Mouse (Mus musculus): Measurements from ENCODE around the gene Mboat2.

Gene Mboat2

GRCm38 (mm10) chr12:24898226-24898625, 67.5 kb downstream of the Mboat2 start:
- DNase-seq (ENCODE audit: low spot score in 2 of 2), result no peak

DNA sequence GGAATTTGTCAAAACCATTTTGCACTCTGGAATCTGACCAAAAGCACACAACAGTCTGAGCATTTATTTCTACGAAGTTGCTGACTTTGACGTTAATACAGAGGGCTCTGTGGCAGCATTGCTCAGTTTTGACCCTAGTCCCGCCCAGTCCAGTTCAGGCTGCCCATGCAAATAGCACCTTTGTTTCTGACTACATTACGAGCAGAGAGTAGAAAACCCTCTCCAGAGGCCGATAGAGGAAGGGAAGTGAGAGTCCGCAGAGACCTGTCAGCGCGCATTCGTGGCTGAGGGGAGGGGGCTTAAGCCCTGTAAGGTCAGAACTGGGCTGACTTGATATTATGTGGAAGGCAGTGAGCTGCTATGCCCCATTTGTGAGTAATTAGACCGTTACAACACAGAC, 69.0 kb downstream of the Mboat2 start:
- no peak for DNase-seq (ENCODE audit: low spot score in 2 of 2)

DNA sequence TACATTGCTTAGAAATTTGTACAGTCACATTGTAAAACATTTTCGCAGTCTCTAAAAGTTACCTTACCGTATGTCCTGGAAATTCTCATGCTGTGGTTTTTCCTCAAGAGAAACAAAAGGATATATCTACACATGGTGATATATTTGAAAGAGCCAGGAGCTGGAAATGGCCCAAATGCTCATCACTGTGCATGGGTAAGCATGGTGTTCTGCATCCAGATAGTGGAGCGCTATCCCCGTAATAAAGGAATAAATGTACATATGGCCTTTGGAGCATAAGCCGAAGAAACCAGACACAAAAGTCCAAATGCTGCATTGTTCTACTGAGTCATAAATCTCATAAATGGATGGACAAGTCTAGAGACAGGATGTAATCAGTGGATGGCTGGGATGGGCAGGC, 72.1 kb downstream of the Mboat2 start:
- no peak for DNase-seq (ENCODE audit: low spot score in 2 of 2)

DNA sequence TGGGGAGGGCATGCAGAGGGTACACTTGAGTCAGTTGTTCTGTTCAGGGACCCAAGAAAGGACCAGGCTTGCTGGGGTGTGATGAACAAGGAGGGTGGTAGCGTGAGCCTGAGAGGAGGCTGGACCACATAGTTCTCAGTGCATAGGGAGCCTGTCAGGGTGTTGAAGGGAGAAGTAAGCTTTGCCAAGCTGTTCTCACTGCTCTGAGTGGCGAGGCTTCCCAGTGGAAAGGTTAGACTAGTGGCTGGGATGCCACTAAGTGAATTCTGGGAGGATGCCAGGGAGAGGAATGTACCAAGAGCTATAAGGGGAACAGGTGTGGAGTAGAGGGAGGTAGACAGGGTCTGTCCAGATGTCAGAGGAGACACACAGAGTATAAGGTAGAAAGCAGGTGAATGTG, 77.2 kb downstream of the Mboat2 start:
- no peak for DNase-seq (ENCODE audit: low spot score in 2 of 2)

DNA sequence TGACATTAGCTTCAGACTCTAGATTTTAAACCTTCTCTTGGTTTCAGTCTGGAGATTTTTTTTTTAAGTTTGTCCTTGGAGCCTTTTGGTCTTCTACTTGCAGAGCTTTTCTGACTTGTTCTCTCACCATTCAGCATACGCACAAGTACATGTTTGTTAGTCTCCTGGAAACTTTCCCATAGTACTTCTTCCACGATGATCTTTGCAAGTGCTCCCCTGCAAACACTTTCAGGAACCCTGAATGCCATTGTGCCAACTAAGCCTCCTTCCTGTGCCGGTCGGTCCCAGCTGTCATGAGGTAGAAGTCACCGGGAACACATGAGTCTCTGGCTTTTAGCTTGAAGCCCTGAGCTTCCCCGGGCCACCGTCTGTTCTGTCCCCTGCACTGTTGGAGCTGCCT, 79.0 kb downstream of the Mboat2 start:
- no peak for DNase-seq (ENCODE audit: low spot score in 2 of 2)

- DNase-seq (ENCODE audit: low spot score in 2 of 2), result no peak
Observed at GRCm38 (mm10) chr12:24912174-24912573, 81.5 kb downstream of the Mboat2 start.

DNA sequence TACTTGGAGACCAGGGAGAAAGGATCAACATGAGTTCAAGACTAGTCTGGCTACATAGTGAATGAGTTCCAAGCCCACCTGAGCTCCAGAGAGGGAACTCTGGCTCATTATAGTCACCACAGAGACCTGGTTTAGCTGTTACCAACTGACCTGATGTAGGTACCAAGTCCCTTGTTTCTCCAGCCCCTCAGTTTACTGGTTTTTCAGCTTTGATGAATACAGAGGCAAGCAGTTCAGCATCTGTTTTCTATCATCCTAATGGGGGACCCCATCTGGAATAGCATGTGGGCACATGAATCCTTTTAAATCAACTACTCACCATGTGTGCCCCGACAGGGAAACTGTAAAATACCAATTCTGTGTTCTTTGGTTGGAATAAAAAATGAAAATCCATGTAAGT, 82.2 kb downstream of the Mboat2 start:
- DNase-seq (ENCODE audit: low spot score in 2 of 2), result no peak

GRCm38 (mm10) chr12:24918575-24919262, 88.0 kb downstream of the Mboat2 start:
- no peak for DNase-seq (ENCODE audit: low spot score in 2 of 2)

DNA sequence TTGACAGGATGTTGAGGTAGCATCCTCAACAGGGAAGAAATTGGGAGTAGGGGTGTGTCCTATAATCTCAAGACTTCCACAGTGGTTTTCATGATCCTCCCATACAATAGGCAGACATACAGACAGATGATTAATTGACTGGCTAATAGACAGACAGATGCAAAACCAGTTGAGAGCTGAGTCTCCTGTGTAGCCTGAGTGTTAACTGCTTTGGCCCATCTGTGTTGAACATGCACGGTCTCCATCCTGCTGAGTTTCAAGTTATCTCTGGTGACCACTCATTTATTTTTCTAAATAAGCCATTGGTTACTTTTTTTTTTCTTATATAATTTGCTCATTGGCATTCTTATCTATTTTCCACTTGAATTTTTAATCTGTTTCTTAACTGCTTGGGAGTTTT, 90.2 kb downstream of the Mboat2 start:
- no peak for DNase-seq (ENCODE audit: low spot score in 2 of 2)

DNA sequence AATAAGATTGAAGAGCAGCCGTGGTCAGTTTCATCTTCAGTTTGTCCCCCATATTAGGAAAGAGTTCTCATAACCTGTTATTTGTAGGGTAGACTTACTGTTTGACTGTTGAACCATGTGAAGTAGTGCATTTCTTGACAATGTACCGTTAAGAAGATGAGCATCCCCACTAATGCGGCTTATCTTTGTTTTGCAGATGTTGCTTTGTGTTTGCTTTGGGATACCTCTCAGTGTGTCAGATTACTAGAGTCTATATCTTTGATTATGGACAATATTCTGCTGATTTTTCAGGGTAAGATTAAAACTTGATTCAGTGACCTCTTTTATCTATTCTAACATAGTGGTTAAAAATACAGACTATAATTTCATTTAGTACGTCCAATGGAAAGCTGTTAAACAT, 93.3 kb downstream of the Mboat2 start:
- DNase-seq (ENCODE audit: low spot score in 2 of 2), result no peak

GRCm38 (mm10) chr12:24925276-24925675, 94.6 kb downstream of the Mboat2 start:
- no peak for DNase-seq (ENCODE audit: low spot score in 2 of 2)

GRCm38 (mm10) chr12:24925684-24926083, 95.0 kb downstream of the Mboat2 start:
- DNase-seq (ENCODE audit: low spot score in 2 of 2), result no peak

GRCm38 (mm10) chr12:24928051-24928748, 97.5 kb downstream of the Mboat2 start:
- peak; percentile 60 to 70 for DNase-seq (ENCODE audit: low spot score in 2 of 2)

GRCm38 (mm10) chr12:24929043-24929442, 98.4 kb downstream of the Mboat2 start:
- no peak for DNase-seq (ENCODE audit: low spot score in 2 of 2)

DNA sequence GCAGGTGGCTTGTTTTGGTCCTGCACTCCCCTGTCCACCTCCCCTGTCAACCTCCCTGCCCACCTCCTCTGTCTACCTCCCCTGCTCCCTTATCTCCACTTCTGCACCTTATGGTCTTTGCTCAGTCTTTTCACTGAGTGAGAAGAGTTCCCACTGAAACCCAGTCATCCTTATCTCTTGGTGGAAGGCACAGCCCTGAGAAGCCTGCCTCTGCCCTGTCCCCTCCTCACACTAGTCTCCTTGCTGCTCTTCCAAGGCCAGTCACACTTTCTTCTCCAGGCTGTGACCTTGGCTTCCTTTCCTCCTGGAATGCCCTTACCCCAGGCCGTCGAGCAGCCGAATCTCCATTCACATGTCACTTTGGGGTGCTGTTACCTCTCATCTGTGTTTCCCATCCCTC, 100.1 kb downstream of the Mboat2 start:
- no peak for DNase-seq (ENCODE audit: low spot score in 2 of 2)

DNA sequence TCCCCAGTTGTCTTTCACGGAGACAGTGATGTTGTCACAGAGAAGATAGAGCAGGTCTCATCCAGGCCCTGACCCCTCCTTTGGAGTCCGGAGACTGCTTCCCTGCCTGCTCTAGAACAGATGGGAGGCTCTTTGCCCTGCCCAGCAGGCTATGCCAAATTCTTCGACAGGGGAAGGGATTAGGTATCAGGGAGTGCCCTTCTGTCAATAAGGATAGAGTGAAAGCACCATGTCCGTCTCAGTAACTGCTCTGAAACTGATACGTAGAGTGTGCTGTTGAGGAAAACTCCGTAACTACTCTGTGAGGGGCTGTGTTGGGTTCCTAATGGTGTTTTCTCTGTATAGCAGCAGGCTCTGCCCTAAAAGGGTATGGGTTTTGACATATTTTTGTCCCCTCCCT, 101.4 kb downstream of the Mboat2 start:
- no peak for DNase-seq (ENCODE audit: low spot score in 2 of 2)

DNA sequence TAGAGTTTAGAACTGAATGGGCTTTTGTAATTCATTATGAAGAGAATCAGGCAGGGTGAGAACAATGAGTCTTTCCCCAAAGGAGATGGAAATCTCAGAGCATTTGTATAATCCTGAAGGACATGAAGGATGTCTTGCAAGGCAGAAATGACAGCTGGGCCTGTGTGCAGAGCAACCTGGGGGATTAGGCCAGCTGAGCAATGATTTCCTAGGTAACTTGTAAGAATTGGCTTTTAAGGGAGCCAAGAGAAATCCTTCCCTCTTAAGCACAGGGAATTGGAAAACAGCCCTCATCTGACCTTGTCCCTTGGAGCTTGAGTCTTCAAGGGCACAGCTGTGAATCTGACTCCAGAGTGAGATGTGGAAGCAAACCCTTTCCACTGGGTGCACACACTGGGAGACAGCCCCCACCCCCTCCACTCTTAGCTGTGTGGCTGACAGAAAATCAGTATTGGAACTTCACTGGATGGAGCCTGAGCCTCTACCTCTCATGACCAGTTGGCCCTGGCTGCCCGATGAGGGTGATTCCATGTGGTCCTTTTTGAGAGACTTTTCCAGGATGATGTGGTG, 102.6 kb downstream of the Mboat2 start:
- DNase-seq (ENCODE audit: low spot score in 2 of 2), result no peak

DNA sequence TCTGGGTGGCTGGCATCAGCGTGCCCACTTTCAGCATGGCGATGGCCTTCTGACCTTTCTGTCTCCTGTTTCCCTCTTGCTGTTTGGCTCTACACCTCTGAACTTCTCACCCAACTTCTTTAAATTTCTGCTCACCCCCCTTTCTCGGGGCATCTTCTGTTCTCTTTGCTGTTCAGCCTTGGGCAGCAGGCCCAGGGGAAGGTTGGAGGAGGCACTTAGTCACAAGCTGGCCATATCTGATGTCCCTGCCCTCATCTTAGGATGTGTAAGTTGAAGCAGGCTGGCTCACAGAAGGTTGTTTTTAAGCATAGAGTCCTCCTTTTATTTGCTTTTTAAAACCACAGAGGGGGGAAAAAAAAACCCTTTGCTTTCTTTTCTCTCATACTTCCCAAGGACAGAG, 103.3 kb downstream of the Mboat2 start:
- DNase-seq (ENCODE audit: low spot score in 2 of 2), result no peak

DNA sequence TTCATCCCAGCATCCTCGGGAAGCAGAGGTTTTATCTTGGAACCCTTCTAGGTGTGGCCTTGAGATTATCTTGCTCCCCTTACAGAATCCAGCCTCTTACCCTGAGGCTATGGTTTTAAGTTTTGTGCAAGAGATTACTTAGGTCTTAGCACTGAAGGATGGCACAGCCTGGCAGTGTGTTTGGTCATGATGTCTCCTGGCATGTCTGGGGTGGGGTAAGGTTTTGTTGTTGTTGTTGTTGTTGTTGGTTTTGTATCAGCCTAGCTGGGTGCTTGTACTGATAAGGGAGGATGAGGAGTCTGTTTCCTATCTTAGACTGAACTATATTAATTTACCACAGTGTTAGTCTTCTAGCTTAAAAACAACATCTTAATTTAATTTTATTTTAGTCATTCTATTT, 105.6 kb downstream of the Mboat2 start:
- no peak for DNase-seq (ENCODE audit: low spot score in 2 of 2)

DNA sequence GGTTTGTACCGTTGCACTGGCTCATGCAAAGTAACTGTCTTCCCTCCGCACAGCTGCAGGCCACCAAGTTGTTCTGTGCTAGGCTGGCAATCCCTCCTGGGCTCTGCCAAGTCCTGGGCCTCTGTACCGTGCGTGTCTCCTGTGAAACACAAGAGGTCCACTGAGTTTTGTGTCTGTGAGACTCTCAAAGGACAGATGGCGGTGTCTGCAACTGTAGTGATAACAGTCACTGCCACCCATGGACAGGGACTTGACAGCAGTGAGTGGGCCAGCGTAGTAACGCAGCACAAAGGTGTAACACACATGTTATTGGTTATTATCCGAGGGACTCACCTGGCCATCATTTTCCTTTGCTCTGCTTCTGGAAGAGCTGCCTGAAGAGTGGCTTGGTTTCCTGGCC, 108.7 kb downstream of the Mboat2 start:
- no peak for DNase-seq (ENCODE audit: low spot score in 2 of 2)

DNA sequence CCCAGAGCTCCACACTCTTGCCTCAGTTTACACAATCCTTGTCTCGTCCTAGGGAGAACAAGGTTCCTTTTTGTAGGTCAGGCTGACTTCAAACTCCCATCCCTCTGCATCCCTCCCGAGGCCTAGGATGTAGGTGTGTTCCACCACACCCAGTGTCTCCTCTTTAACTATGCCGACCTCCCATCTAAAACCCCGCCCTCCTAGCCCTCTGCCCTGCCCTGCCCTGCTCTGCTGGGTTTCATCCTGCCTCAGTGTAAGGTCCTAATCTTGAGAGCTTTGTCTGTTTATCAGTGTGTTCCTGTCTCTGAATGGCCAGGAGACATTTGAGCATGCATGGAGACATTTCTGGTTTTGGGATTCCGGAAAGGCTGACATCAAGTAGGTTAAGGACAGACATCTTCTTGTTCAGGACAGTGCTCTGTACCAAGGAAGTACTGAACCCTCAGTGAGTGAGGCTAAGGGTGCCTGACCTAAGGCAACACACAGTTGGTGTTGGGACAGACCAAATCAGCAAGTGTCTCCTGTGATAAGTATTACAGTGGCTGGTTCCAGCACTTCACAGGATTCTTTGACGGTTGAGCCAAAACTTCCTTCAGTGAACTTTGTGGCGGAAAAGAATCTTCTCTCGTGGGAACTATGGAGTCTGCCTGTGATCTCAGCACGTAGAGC, 112.1 kb downstream of the Mboat2 start:
- no peak for DNase-seq (ENCODE audit: low spot score in 2 of 2)

GRCm38 (mm10) chr12:24943427-24943826, 112.7 kb downstream of the Mboat2 start:
- no peak for DNase-seq (ENCODE audit: low spot score in 2 of 2)

- DNase-seq (ENCODE audit: low spot score in 2 of 2), result no peak
Observed at GRCm38 (mm10) chr12:24944597-24944996, 113.9 kb downstream of the Mboat2 start.
